Mouse (Mus musculus) forebrain, embryonic 12.5 days (tissue): ENCODE data around the gene Riiad1. TPM values are rescaled to one million over a fixed set of nuclear protein-coding genes. Genes with fewer than 3 reads are reported as not detected.

Source experiments
- ATAC-seq: fragments of 200-750 bp; cut with Nextera tagmentation; 2 replicates; pipeline ENCODE4 v1.8.0; 2017; ENCODE audit warnings: moderate TSS enrichment; ENCODE audit not compliant: low FRiP score
- H3K27ac ChIP-seq: fragments of 300-500 bp; sonication (generic); 2 replicates; pipeline ENCODE4 v1.5.1; 2016; ENCODE audit warnings: mild to moderate bottlenecking
- H3K27me3 ChIP-seq: fragments of 300-500 bp; sonication (generic); 2 replicates; pipeline ENCODE4 v1.6.1; 2016; ENCODE audit warnings: mild to moderate bottlenecking
- H3K36me3 ChIP-seq: fragments of 300-500 bp; sonication (generic); replicated peaks from 2 replicates; pipeline ENCODE4 v1.6.1; 2016; ENCODE audit warnings: mild to moderate bottlenecking
- H3K4me1 ChIP-seq: fragments of 300-500 bp; sonication (generic); 2 replicates; pipeline ENCODE4 v1.6.1; 2016
- H3K4me2 ChIP-seq: fragments of 300-500 bp; sonication (generic); 2 replicates; pipeline ENCODE4 v1.6.1; 2016; ENCODE audit warnings: mild to moderate bottlenecking, moderate library complexity
- H3K4me3 ChIP-seq: fragments of 300-500 bp; sonication (generic); replicated peaks from 2 replicates; pipeline ENCODE4 v1.5.1; 2016; ENCODE audit warnings: mild to moderate bottlenecking
- H3K9ac ChIP-seq: fragments of 300-500 bp; sonication (generic); 2 replicates; pipeline ENCODE4 v1.6.1; 2016; ENCODE audit warnings: mild to moderate bottlenecking
- H3K9me3 ChIP-seq: fragments of 300-500 bp; sonication (generic); 2 replicates; pipeline ENCODE4 v1.6.1; 2016
- WGBS: fragments of 180-500 bp; shearing (Covaris S2); methylation state at CpG from one replicate; pipeline ENCODE4 v1.1.7; 2016; 5-methylcytosine and 5-hydroxymethylcytosine counted together
- polyA plus RNA-seq: library from polyadenylated mRNA; unstranded; fragments of >200 nt; fragmentation: Nextera tagmentation; extraction: Ambion mirVana; gene quantifications from 2 replicates; pipeline ENCODE4 v1.2.1, GENCODE M21; 2016

The Riiad1 gene
- polyA plus RNA-seq, 1 experiment from 2014 or later, result 19.7 TPM

GRCm38 (mm10) chr3:94456529-94457000 is 23.6 kb downstream of the Riiad1 start:
- ATAC-seq, result peak; percentile 91
- Histone ChIP-seq H3K4me3 (peak overlapping the region; percentile 33), H3K36me3 (no peaks in the 10 kb centered on the region), H3K9me3 (peaks cover 6% of the 10 kb centered on the region; the same call in 1 of the 2 replicates), H3K27me3 (peaks cover 9% of the 10 kb centered on the region), H3K4me2 (peak overlapping the region; percentile 44), H3K9ac (no peak overlapping the region), H3K27ac (no peak overlapping the region), H3K4me1 (no peaks in the 10 kb centered on the region)
- WGBS, result 2% methylated on average over 12 of the region's 12 CpGs

GRCm38 (mm10) chr3:94449377-94449776 is 30.8 kb downstream of the Riiad1 start:
- Histone ChIP-seq H3K9me3 (no peaks in the 10 kb centered on the region), H3K9ac (no peak overlapping the region), H3K4me3 (no peak overlapping the region), H3K27ac (no peak overlapping the region), H3K4me2 (no peak overlapping the region), H3K36me3 (peaks cover 50% of the 10 kb centered on the region), H3K4me1 (peaks cover 3% of the 10 kb centered on the region), H3K27me3 (no peaks in the 10 kb centered on the region)
- no peak for ATAC-seq
- WGBS, result 94% methylated on average over 2 of the region's 2 CpGs

- Histone ChIP-seq H3K27me3 (no peaks in the 10 kb centered on the region), H3K27ac (peak within 1 kb of the TSS; percentile 74), H3K9ac (peak within 1 kb of the TSS; percentile 94), H3K36me3 (peaks cover 41% of the 10 kb centered on the region), H3K4me2 (peak within 1 kb of the TSS; percentile 93), H3K4me3 (peak within 1 kb of the TSS; percentile 96), H3K4me1 (peaks cover 15% of the 10 kb centered on the region), H3K9me3 (no peaks in the 10 kb centered on the region)
- under 1% methylated on average over 24 of the region's 24 CpGs for WGBS
- ATAC-seq, result no peak; the same call in 1 of the 2 replicates
Measured at GRCm38 (mm10) chr3:94443597-94443964, 36.6 kb downstream of the Riiad1 start, which contains the start of gene Oaz3. Gene Oaz3 (minus strand): TSS chr3:94443915.

GRCm38 (mm10) chr3:94442951-94443596 is 37.1 kb downstream of the Riiad1 start, which contains the start of gene Mrpl9:
Gene Mrpl9 (plus strand): TSS chr3:94443318.
- peak within 1 kb of the TSS; percentile 96 for H3K4me3 ChIP-seq
- peak within 1 kb of the TSS; percentile 94 for H3K9ac ChIP-seq
- H3K9me3 ChIP-seq, result no peaks in the 10 kb centered on the region
- H3K4me1 ChIP-seq, result peaks cover 15% of the 10 kb centered on the region
- ATAC-seq, result peak; percentile 98
- WGBS, result under 1% methylated on average over 38 of the region's 39 CpGs
- peaks cover 36% of the 10 kb centered on the region for H3K36me3 ChIP-seq
- H3K4me2 ChIP-seq, result peak within 1 kb of the TSS; percentile 93
- peak within 1 kb of the TSS; percentile 74 for H3K27ac ChIP-seq
- H3K27me3 ChIP-seq, result no peaks in the 10 kb centered on the region

GRCm38 (mm10) chr3:94441182-94441581 is 39.0 kb downstream of the Riiad1 start:
- Histone ChIP-seq H3K27ac (no peak overlapping the region), H3K4me2 (no peak overlapping the region)

GRCm38 (mm10) chr3:94436420-94436819 is 43.7 kb downstream of the Riiad1 start:
- H3K27ac ChIP-seq, result no peak overlapping the region
- WGBS, result 86% methylated on average over 9 of the region's 9 CpGs
- H3K27me3 ChIP-seq, result no peaks in the 10 kb centered on the region
- H3K9me3 ChIP-seq, result no peaks in the 10 kb centered on the region
- no peaks in the 10 kb centered on the region for H3K4me1 ChIP-seq
- no peaks in the 10 kb centered on the region for H3K36me3 ChIP-seq
- H3K9ac ChIP-seq, result no peak overlapping the region
- no peak overlapping the region for H3K4me3 ChIP-seq
- no peak for ATAC-seq
- H3K4me2 ChIP-seq, result no peak overlapping the region

More at GRCm38 (mm10) chr3:94441182-94441581, 39.0 kb downstream of the Riiad1 start:
- no peak overlapping the region for H3K4me3 ChIP-seq
- 41% methylated on average over 3 of the region's 3 CpGs for WGBS
- peaks cover 15% of the 10 kb centered on the region for H3K4me1 ChIP-seq
- H3K9me3 ChIP-seq, result no peaks in the 10 kb centered on the region
- ATAC-seq, result no peak
- H3K36me3 ChIP-seq, result peaks cover 17% of the 10 kb centered on the region
- no peaks in the 10 kb centered on the region for H3K27me3 ChIP-seq
- no peak overlapping the region for H3K9ac ChIP-seq

- H3K9ac ChIP-seq, result no peak overlapping the region
- WGBS, result 91% methylated on average over 2 of the region's 2 CpGs
- no peak overlapping the region for H3K4me3 ChIP-seq
- H3K4me1 ChIP-seq, result no peaks in the 10 kb centered on the region
- no peak overlapping the region for H3K27ac ChIP-seq
- 0 out of 2 replicates have a peak, but pooled peaks cover 6% of the 10 kb centered on the region for H3K36me3 ChIP-seq
- no peak overlapping the region for H3K4me2 ChIP-seq
- H3K9me3 ChIP-seq, result no peaks in the 10 kb centered on the region
- no peaks in the 10 kb centered on the region for H3K27me3 ChIP-seq
- no peak for ATAC-seq
Measured at GRCm38 (mm10) chr3:94434305-94434704, 45.8 kb downstream of the Riiad1 start.

GRCm38 (mm10) chr3:94430980-94431379 is 49.2 kb downstream of the Riiad1 start:
- Histone ChIP-seq H3K4me2 (no peak overlapping the region), H3K4me3 (no peak overlapping the region), H3K27me3 (no peaks in the 10 kb centered on the region), H3K9me3 (no peaks in the 10 kb centered on the region), H3K9ac (no peak overlapping the region), H3K36me3 (peaks cover 19% of the 10 kb centered on the region), H3K4me1 (no peaks in the 10 kb centered on the region), H3K27ac (no peak overlapping the region)
- WGBS, result 91% methylated on average over 2 of the region's 2 CpGs
- ATAC-seq, result no peak

Other genes starting within 250 kb of the Riiad1 start
- not detected in 2 replicates for gene Gm4778, start 216.3 kb downstream of the Riiad1 start, polyA plus RNA-seq
- gene Them4, start 170.3 kb downstream of the Riiad1 start, polyA plus RNA-seq, result 11.9 and 12.5 TPM in 2 replicates
- gene Them5, start 138.2 kb downstream of the Riiad1 start, polyA plus RNA-seq, result 0.31 and 0.32 TPM in 2 replicates
- 0.87 and 1.8 TPM in 2 replicates for gene C2cd4d, start 117.9 kb downstream of the Riiad1 start, polyA plus RNA-seq
- 1.3 and 2.0 TPM in 2 replicates for gene Rorc, start 107.5 kb downstream of the Riiad1 start, polyA plus RNA-seq
- 0.78 and 0.82 TPM in 2 replicates for gene Lingo4, start 81.8 kb downstream of the Riiad1 start, polyA plus RNA-seq
- gene Tdrkh, start 67.1 kb downstream of the Riiad1 start, polyA plus RNA-seq, result 67.2 and 67.8 TPM in 2 replicates
- gene Mrpl9, start 37.0 kb downstream of the Riiad1 start, polyA plus RNA-seq, result 63.2 and 63.9 TPM in 2 replicates
- 1.0 and 1.3 TPM in 2 replicates for gene Oaz3, start 36.4 kb downstream of the Riiad1 start, polyA plus RNA-seq
- gene Celf3, start 2.0 kb downstream of the Riiad1 start, polyA plus RNA-seq, result 218 and 251 TPM in 2 replicates
- gene Snx27, start 102.4 kb upstream of the Riiad1 start, polyA plus RNA-seq, result 67.5 and 70.5 TPM in 2 replicates
- gene Gm10972, start 162.8 kb upstream of the Riiad1 start, polyA plus RNA-seq, result not detected in 2 replicates
- gene Tuft1, start 178.5 kb upstream of the Riiad1 start, polyA plus RNA-seq, result 3.2 TPM in 2 replicates
- gene Selenbp2, start 213.2 kb upstream of the Riiad1 start, polyA plus RNA-seq, result 0.22 and 0.46 TPM in 2 replicates